Mouse (Mus musculus) adrenal gland, postnatal 4 days (tissue): ENCODE results near the gene H2-Q1. TPM values are rescaled to one million over a fixed set of nuclear protein-coding genes. Genes with fewer than 3 reads are reported as not detected.
"Not testable (repeated sequence)": the region's sequence is repeated elsewhere in the genome, so short reads cannot be mapped to it uniquely, and the experiment has no call there.

Experiments used
- DNase-seq, 2 experiments: peaks; one replicate each; pipeline ENCODE4 v3.0.0; 2021 to 2022; ENCODE audit warnings: low spot score in 2 of 2, mixed read lengths in 2 of 2
- total RNA-seq, 2 experiments: library from RNA; stranded (reverse); gene quantifications; 2 replicates each; pipeline ENCODE4 v1.2.3; 2021

The H2-Q1 gene
- total RNA-seq, 2 experiments from 2014 or later, result 1.2 to 1.6 TPM

GRCm38 (mm10) chr17:35342071-35342671 is 22.0 kb downstream of the H2-Q1 start, which contains the start of gene H2-Q2:
TSS of gene H2-Q2 (plus strand) at chr17:35342242.
- DNase-seq, result no peak

GRCm38 (mm10) chr17:35342711-35343476 is 22.7 kb downstream of the H2-Q1 start:
- no peak for DNase-seq

- DNase-seq, result not testable (repeated sequence)
Observed at GRCm38 (mm10) chr17:35347659-35348058, 27.5 kb downstream of the H2-Q1 start.

DNA sequence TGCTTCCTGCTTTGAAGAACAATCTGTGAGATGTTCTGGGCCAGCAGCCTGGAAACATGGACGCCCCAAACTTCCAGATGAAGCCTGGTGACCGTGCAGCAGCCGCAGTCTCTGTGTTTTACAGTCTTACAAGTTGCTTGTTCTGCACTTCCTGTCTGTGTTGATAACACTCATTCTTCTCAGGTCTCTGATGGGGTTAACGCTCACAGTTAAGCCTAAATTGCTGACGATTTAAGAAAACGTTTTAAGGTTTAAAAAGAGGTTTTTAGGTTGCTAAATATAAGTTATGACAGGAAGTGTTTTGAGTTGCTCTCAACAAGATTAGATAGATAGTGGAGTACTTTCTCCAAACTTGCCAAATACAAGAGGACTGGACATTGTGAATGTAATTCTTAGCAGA is 33.1 kb downstream of the H2-Q1 start:
- DNase-seq, result not testable (repeated sequence)

DNA sequence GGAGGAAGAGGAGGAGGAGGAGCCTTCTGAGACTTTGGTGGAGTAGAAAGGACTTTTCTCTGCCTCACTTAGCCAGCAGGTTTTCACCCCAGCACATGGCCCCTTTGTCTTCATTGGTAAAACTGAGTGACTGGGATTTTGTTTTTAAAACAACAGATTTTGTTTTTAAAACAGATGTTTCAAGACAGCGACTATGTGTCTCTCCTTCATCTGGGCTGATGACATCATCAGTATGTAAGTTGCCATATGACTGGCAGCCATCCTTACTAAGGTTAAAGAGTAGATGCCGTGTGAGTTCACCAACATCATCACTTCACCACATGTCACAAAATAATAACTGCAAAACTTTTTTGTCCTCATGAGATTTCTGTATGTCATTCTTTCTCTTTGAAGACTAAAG is 33.9 kb downstream of the H2-Q1 start:
- no peak for DNase-seq

GRCm38 (mm10) chr17:35357086-35357485 is 36.9 kb downstream of the H2-Q1 start:
- DNase-seq, result no peak

DNA sequence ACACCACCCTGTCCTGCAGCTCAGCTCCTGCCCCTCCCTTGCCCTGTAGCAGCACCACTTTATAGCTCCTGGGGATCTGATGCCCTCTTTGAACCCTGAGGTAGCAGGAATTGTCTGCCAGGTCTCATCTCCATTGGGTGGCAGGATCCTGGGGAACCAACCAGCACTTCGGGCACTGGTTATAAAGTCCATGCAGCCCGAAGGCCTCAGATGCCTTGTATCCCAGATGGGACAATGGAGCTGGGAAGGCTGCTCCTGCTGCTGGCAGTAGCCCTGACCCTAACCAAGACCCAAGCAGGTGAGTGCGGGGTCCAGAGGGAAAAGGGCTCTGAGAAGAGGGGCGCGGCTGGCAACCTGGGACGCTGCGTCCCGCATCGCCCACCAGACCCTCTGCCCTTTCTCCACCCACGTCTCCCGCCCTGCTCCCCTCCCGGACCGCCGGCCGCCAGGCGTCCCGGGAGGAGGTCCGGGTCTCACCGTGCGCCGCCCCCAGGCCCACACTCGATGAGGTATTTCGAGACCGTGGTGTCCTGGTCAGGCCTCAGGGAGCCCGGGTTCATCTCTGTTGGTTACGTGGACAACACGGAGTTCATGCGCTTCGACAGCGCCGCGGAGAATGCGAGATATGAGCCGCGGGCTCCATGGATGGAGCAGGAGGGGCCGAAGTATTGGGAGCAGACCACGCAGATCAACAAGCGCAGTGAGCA is 38.7 kb downstream of the H2-Q1 start:
- no peak for DNase-seq

DNA sequence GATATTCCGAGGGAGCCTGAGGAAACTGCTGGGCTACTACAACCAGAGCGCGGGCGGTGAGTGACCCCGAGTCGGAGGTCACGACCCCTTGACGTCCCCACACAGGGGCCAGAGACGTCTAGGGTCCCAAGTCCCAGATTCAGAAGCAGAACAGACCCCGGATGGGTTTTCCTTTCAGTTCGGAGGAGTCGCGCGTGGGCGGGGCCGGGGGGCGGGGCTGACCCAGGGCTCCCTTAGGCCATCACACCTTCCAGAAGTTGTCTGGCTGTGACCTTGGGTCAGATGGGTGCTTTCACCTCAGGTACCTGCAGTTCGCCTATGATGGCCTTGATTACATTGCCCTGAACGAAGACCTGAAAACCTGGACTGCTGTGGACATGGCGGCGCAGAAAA is 39.3 kb downstream of the H2-Q1 start:
- DNase-seq, result no peak

Other genes starting within 250 kb of the H2-Q1 start
- gene Ly6g6e, start 243.5 kb upstream of the H2-Q1 start, total RNA-seq, result not detected
- gene Ly6g6d, start 242.3 kb upstream of the H2-Q1 start, total RNA-seq, result 1 to 10 TPM; 2.0 to 2.4 TPM
- gene Ly6g6f, start 234.8 kb upstream of the H2-Q1 start, total RNA-seq, result not detected
- 10 to 100 TPM; 92.8 to 96.8 TPM for gene Abhd16a, start 231.1 kb upstream of the H2-Q1 start, total RNA-seq
- not detected for gene Ly6g5c, start 212.1 kb upstream of the H2-Q1 start, total RNA-seq
- gene Ly6g5b, start 205.0 kb upstream of the H2-Q1 start, total RNA-seq, result 1 to 10 TPM in 1 of 2 experiments, under 1 TPM in 1; 0.62 to 1.4 TPM
- 10 to 100 TPM; 14.7 TPM for gene Gpank1, start 198.9 kb upstream of the H2-Q1 start, total RNA-seq
- 100 to 1,000 TPM; 199 to 211 TPM for gene Csnk2b, start 198.4 kb upstream of the H2-Q1 start, total RNA-seq
- 10 to 100 TPM; 29.0 to 30.9 TPM for gene D17H6S53E, start 194.0 kb upstream of the H2-Q1 start, total RNA-seq
- gene Apom, start 188.4 kb upstream of the H2-Q1 start, total RNA-seq, result 10 to 100 TPM in 1 of 2 experiments, 1 to 10 TPM in 1; 6.9 to 54.4 TPM
- gene Bag6, start 185.2 kb upstream of the H2-Q1 start, total RNA-seq, result 100 to 1,000 TPM; 425 to 435 TPM
- gene Prrc2a, start 155.5 kb upstream of the H2-Q1 start, total RNA-seq, result 100 to 1,000 TPM; 264 to 295 TPM
- 10 to 100 TPM in 1 of 2 experiments, 1 to 10 TPM in 1; 9.8 to 10.6 TPM for gene Aif1, start 144.3 kb upstream of the H2-Q1 start, total RNA-seq
- 10 to 100 TPM; 11.0 to 13.5 TPM for gene Lst1, start 132.0 kb upstream of the H2-Q1 start, total RNA-seq
- gene Ltb, start 126.0 kb upstream of the H2-Q1 start, total RNA-seq, result 1 to 10 TPM; 6.6 to 9.3 TPM
- under 1 TPM; 0.42 to 0.76 TPM for gene Tnf, start 118.4 kb upstream of the H2-Q1 start, total RNA-seq
- gene Lta, start 115.1 kb upstream of the H2-Q1 start, total RNA-seq, result under 1 TPM; 0.73 to 0.78 TPM
- not detected for gene Gm16181, start 99.6 kb upstream of the H2-Q1 start, total RNA-seq
- gene Atp6v1g2, start 86.7 kb upstream of the H2-Q1 start, total RNA-seq, result 10 to 100 TPM; 11.4 to 12.4 TPM
- 10 to 100 TPM; 25.6 to 26.0 TPM for gene Nfkbil1, start 84.6 kb upstream of the H2-Q1 start, total RNA-seq
- gene Ddx39b, start 78.7 kb upstream of the H2-Q1 start, total RNA-seq, result 100 to 1,000 TPM; 364 to 387 TPM
- 10 to 100 TPM; 78.4 to 82.3 TPM for gene H2-D1, start 57.7 kb upstream of the H2-Q1 start, total RNA-seq
- gene H2-Q2, start 21.8 kb downstream of the H2-Q1 start, total RNA-seq, result 1 to 10 TPM; 1.0 to 1.3 TPM
- gene H2-Q4, start 59.2 kb downstream of the H2-Q1 start, total RNA-seq, result 10 to 100 TPM; 26.0 to 26.5 TPM
- gene H2-Q6, start 104.4 kb downstream of the H2-Q1 start, total RNA-seq, result 1 to 10 TPM; 1.9 to 2.3 TPM
- 1 to 10 TPM; 1.7 to 3.0 TPM for gene H2-Q7, start 118.8 kb downstream of the H2-Q1 start, total RNA-seq
- 10 to 100 TPM in 1 of 2 experiments, 1 to 10 TPM in 1; 2.3 to 51.2 TPM for gene H2-Q10, start 149.7 kb downstream of the H2-Q1 start, total RNA-seq
- gene Pou5f1, start 185.6 kb downstream of the H2-Q1 start, total RNA-seq, result under 1 TPM in 1 of 2 experiments, not detected in 1; 0.37 TPM
- gene Tcf19, start 196.4 kb downstream of the H2-Q1 start, total RNA-seq, result 10 to 100 TPM; 31.0 to 34.7 TPM
- 10 to 100 TPM; 20.0 to 23.5 TPM for gene Cchcr1, start 196.7 kb downstream of the H2-Q1 start, total RNA-seq
- under 1 TPM in 1 of 2 experiments, not detected in 1; 0.87 TPM for gene Psors1c2, start 212.8 kb downstream of the H2-Q1 start, total RNA-seq
- under 1 TPM; 0.11 to 0.37 TPM for gene Cdsn, start 231.7 kb downstream of the H2-Q1 start, total RNA-seq
- gene 2300002M23Rik, start 247.0 kb downstream of the H2-Q1 start, total RNA-seq, result not detected